Mouse (Mus musculus) left cerebral cortex, adult 8-10 months (tissue): ENCODE data around the gene Polr3h. TPM values are rescaled to one million over a fixed set of nuclear protein-coding genes. Genes with fewer than 3 reads are reported as not detected.

Experiments used
- DNase-seq, 2 experiments: peaks; one replicate each; pipeline ENCODE4 v3.0.0; 2022; ENCODE audit warnings: low spot score in 2 of 2
- total RNA-seq, 4 experiments: library from RNA; stranded (reverse); gene quantifications; 2 replicates each; pipeline ENCODE4 v1.2.4; 2022

Gene Polr3h
- total RNA-seq, 4 experiments from 2014 or later = 52.4 to 56.6 (median 55.3) TPM

GRCm38 (mm10) chr15:81847161-81847560 lies 78.9 kb downstream of the Polr3h start:
- DNase-seq = no peak

DNA sequence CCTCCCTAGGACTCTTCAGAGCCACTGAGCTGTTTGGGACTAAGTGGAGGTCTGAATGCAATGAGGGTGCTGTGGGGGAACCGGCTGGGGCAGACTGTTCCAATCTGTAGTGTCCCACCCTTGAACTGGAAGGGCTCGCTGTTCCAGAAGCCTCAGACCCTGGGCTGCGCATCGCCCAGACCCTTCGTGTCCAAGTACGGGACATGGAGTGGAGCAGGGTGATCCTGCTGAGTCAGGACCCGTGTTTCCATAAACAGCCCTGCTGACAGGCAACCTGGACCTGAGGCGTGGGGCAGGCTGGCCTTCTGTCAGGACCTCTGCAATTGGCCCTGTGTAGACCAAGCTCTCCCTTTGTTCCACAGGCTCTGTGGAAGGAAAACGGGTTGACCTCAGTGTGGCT lies 79.3 kb downstream of the Polr3h start:
- DNase-seq = no peak

DNA sequence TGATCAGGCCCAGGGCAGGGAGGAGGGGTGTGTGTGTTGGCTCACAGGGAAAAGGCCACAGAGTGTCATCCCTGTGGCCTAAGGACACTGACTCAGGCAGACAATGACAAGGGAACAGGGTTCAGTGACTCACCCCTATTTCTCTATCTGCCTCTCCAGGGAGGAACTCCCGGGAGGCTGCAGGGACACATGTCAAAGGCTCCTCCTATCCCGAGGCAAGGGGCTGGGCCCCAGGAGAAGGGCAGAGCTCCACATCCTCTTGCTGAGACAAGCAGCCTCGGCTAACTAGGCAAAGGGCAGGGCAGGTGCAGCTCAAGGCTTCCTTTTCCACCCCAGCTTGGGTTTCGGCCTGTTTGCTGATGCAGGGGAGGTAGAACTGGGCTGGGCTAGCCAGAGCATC lies 80.3 kb downstream of the Polr3h start:
- no peak for DNase-seq

GRCm38 (mm10) chr15:81845033-81845625 lies 80.9 kb downstream of the Polr3h start:
- DNase-seq = no peak

GRCm38 (mm10) chr15:81842275-81842674 lies 83.8 kb downstream of the Polr3h start:
- DNase-seq = no peak

- DNase-seq = no peak
These were observed 85.7 kb downstream of the Polr3h start for GRCm38 (mm10) chr15:81840306-81840705.

GRCm38 (mm10) chr15:81839634-81840033 lies 86.4 kb downstream of the Polr3h start:
- peak in 1 of 2 experiments; percentile 86 for DNase-seq

DNA sequence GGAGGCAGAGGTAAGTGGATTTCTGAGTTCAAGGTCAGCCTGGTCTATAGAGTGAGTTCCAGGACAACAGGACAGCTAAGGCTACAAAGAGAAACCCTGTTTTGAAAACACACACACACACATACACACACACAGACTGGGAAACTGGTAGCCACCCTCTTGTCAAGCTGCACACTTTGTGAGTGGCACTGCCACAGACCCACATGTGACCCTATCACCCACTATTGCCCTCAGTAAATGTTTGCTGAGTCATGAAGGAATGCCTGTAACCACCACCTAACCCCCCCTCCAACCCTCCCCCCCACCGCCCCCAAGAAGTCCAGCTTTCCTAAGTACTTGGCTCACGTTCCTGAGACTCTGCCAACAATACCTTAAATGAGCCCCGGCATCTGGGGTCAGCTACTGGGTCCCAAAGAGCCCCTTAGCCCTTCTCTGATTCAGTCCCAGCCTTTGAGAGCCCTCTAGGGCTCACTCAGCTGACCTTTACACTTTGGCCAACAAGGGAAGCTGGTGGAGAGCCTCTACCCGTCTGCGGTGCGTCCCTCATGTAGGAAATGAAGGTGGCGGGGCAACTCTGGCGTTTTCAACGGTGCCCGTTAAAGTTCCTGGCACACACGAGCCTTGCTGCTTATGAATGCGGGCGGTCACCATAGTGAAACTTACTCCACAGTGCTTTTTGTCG lies 87.3 kb downstream of the Polr3h start:
- DNase-seq = no peak

Other genes starting within 250 kb of the Polr3h start
- gene Chadl, start 229.0 kb downstream of the Polr3h start, total RNA-seq = 10 to 100 TPM in 3 of 4 experiments, 1 to 10 TPM in 1; 9.7 to 14.7 (median 13.1) TPM
- 100 to 1,000 TPM; 147 to 167 (median 158) TPM for gene Zc3h7b, start 181.2 kb downstream of the Polr3h start, total RNA-seq
- 100 to 1,000 TPM; 200 to 222 (median 212) TPM for gene Rangap1, start 180.7 kb downstream of the Polr3h start, total RNA-seq
- 100 to 1,000 TPM; 255 to 311 (median 291) TPM for gene Tef, start 123.8 kb downstream of the Polr3h start, total RNA-seq
- 10 to 100 TPM; 26.6 to 40.2 (median 33.5) TPM for gene Tob2, start 67.4 kb downstream of the Polr3h start, total RNA-seq
- 10 to 100 TPM; 38.1 to 43.5 (median 38.2) TPM for gene Phf5a, start 54.3 kb downstream of the Polr3h start, total RNA-seq
- 100 to 1,000 TPM; 453 to 537 (median 485) TPM for gene Aco2, start 53.9 kb downstream of the Polr3h start, total RNA-seq
- gene Csdc2, start 10.5 kb upstream of the Polr3h start, total RNA-seq = 10 to 100 TPM; 73.0 to 81.8 (median 75.8) TPM
- gene Pmm1, start 34.7 kb upstream of the Polr3h start, total RNA-seq = 100 to 1,000 TPM; 180 to 198 (median 188) TPM
- not detected for gene 1700029P11Rik, start 54.3 kb upstream of the Polr3h start, total RNA-seq
- gene Xrcc6, start 61.6 kb upstream of the Polr3h start, total RNA-seq = 10 to 100 TPM; 21.9 to 28.5 (median 26.0) TPM
- gene Desi1, start 107.6 kb upstream of the Polr3h start, total RNA-seq = 100 to 1,000 TPM in 2 of 4 experiments, 10 to 100 TPM in 2; 81.8 to 126 (median 105) TPM
- 100 to 1,000 TPM; 103 to 133 (median 117) TPM for gene Snu13, start 121.4 kb upstream of the Polr3h start, total RNA-seq
- not detected for gene 4930407I10Rik, start 132.9 kb upstream of the Polr3h start, total RNA-seq
- 1 to 10 TPM; 3.9 to 5.5 (median 4.0) TPM for gene Mei1, start 143.8 kb upstream of the Polr3h start, total RNA-seq
- 10 to 100 TPM in 1 of 4 experiments, 1 to 10 TPM in 3; 8.1 to 11.8 (median 9.0) TPM for gene Ccdc134, start 201.7 kb upstream of the Polr3h start, total RNA-seq
- gene Srebf2, start 220.9 kb upstream of the Polr3h start, total RNA-seq = 100 to 1,000 TPM; 204 to 229 (median 207) TPM